Mouse (Mus musculus): ENCODE results near the gene Coa3. TPM values are rescaled to one million over a fixed set of nuclear protein-coding genes. Genes with fewer than 3 reads are reported as not detected.

Gene Coa3
- polyA plus RNA-seq, 1 experiment from 2014 or later, result 258 TPM

DNA sequence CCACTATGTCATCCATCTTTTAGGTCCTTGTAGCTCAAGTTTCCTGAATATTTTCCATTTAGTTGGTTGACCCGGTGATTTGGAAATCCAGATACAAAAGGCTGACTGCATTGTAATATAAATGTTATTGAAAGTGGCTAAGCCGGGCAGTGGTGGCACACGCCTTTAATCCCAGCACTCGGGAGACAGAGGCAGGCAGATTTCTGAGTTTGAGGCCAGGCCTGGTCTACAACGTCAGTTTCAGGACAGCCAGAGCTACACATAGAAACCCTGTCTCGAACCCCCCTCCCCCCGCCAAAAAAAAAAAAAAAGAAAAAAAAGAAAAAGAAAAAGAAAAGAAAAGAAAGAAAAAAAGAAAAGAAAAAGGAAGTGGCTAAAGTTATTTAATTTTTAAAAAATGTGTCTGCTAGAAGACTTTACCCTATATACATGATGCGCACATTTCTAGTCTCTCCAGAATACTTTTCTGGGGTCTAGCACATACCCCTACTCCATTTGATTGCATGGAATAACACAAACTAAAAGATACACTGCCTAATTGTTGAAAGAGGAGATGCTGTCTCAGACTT is 36.3 kb upstream of the Coa3 start:
- Histone ChIP-seq H3K36me3 (ENCODE audit: control insufficient read depth, insufficient read depth, low read length) (peaks cover 9% of the 10 kb centered on the region), H3K4me1 (ENCODE audit: control insufficient read depth, insufficient read depth, low read length) (peaks cover 11% of the 10 kb centered on the region; the same call in 1 of the 2 replicates), H3K4me2 (ENCODE audit: low read depth, low read length) (peak overlapping the region; percentile 75), H3K9ac (replicated peaks; ENCODE audit: low read depth, low read length) (peak overlapping the region; percentile 90; the same call in 1 of the 2 replicates), H3K27ac (ENCODE audit: low read depth, low read length) (peak overlapping the region; percentile 80; the same call in 1 of the 2 replicates), H3K4me3 (ENCODE audit: low read depth, low read length) (peak overlapping the region; percentile 93), H3K27me3 (ENCODE audit: control insufficient read depth, insufficient read depth, low read length) (no peaks in the 10 kb centered on the region), H3K9me3 (ENCODE audit: control insufficient read depth, low read length) (no peaks in the 10 kb centered on the region)
- 85% methylated on average over 8 of the region's 8 CpGs for whole genome bisulfite sequencing
- ATAC-seq (ENCODE audit: low read depth), result no peak

DNA sequence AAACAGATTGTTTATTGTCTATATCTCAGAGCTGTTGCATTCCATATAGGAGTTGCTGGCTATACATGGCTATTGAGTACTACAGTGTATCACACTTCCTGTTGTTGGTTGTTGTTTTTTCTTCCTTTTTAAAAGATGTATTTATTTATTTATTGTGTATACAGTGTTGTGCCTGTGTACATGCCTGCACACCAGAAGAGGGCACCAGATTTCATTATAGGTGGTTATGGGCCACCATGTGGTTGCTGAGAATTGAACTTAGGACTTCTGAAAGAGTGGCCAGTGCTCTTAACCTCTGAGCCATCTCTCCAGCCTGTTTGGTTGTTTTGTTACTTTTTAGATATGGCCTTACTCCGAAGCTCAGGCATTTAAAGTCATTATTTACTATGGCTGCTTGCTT is 35.7 kb upstream of the Coa3 start:
- Histone ChIP-seq H3K4me3 (ENCODE audit: low read depth, low read length) (no peak overlapping the region), H3K27ac (ENCODE audit: low read depth, low read length) (no peak overlapping the region), H3K9ac (replicated peaks; ENCODE audit: low read depth, low read length) (no peak overlapping the region), H3K4me1 (ENCODE audit: control insufficient read depth, insufficient read depth, low read length) (peaks cover 11% of the 10 kb centered on the region; the same call in 1 of the 2 replicates), H3K36me3 (ENCODE audit: control insufficient read depth, insufficient read depth, low read length) (peaks cover 4% of the 10 kb centered on the region), H3K27me3 (ENCODE audit: control insufficient read depth, insufficient read depth, low read length) (no peaks in the 10 kb centered on the region), H3K9me3 (ENCODE audit: control insufficient read depth, low read length) (no peaks in the 10 kb centered on the region), H3K4me2 (ENCODE audit: low read depth, low read length) (no peak overlapping the region)
- WGBS, result 97% methylated on average over 1 of the region's 1 CpGs
- no peak for ATAC-seq (ENCODE audit: low read depth)

DNA sequence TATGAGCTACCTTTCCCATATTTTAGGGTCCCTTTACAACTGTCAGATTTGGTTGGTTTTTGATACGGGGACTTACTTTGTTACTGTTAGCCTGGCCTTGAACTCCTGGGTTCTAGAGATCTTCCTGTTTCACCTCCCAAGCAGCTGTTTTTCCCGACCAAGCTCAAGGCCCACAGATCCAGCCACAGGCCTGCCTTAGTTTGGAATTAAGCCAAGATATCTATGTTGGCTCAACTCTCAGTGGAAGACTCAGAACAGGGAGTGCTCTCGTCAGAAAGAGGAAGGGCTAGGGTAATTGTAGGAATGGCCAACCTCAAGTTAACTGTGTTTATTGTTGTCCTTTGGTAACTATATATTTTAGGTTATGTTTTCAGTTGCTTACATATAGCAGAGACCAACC is 33.2 kb upstream of the Coa3 start:
- Histone ChIP-seq H3K4me1 (ENCODE audit: control insufficient read depth, insufficient read depth, low read length) (peaks cover 6% of the 10 kb centered on the region; the same call in 1 of the 2 replicates), H3K36me3 (ENCODE audit: control insufficient read depth, insufficient read depth, low read length) (no peaks in the 10 kb centered on the region), H3K9ac (replicated peaks; ENCODE audit: low read depth, low read length) (no peak overlapping the region), H3K27ac (ENCODE audit: low read depth, low read length) (no peak overlapping the region), H3K4me3 (ENCODE audit: low read depth, low read length) (no peak overlapping the region), H3K4me2 (ENCODE audit: low read depth, low read length) (no peak overlapping the region), H3K9me3 (ENCODE audit: control insufficient read depth, low read length) (no peaks in the 10 kb centered on the region), H3K27me3 (ENCODE audit: control insufficient read depth, insufficient read depth, low read length) (no peaks in the 10 kb centered on the region)
- 76% methylated on average over 3 of the region's 3 CpGs for WGBS
- no peak for ATAC-seq (ENCODE audit: low read depth)

DNA sequence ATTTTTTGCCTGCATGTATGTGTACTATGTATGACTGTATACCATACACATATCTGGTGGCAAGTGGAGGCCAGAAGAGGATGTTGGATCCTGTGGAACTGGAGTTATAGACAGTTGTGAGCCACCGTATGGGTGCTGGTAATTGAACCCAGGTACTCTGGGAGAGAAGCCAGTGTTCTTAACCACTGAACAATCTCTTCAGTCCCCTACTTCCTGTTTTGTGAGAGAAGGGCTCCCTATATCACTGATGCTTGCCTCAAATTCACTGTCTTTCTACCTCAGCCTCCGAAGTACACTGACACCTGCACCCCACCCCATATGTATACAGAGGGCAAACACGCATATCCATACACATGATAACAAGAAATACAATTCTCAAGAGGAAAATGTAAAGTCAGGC is 32.2 kb upstream of the Coa3 start:
- no peaks in the 10 kb centered on the region for H3K4me1 ChIP-seq (ENCODE audit: control insufficient read depth, insufficient read depth, low read length)
- WGBS, result 90% methylated on average over 3 of the region's 3 CpGs
- H3K27me3 ChIP-seq (ENCODE audit: control insufficient read depth, insufficient read depth, low read length), result no peaks in the 10 kb centered on the region
- no peak for ATAC-seq (ENCODE audit: low read depth)
- H3K4me3 ChIP-seq (ENCODE audit: low read depth, low read length), result no peak overlapping the region
- H3K4me2 ChIP-seq (ENCODE audit: low read depth, low read length), result no peak overlapping the region
- no peak overlapping the region for H3K9ac ChIP-seq (replicated peaks; ENCODE audit: low read depth, low read length)
- no peaks in the 10 kb centered on the region for H3K36me3 ChIP-seq (ENCODE audit: control insufficient read depth, insufficient read depth, low read length)
- no peak overlapping the region for H3K27ac ChIP-seq (ENCODE audit: low read depth, low read length)
- H3K9me3 ChIP-seq (ENCODE audit: control insufficient read depth, low read length), result no peaks in the 10 kb centered on the region

DNA sequence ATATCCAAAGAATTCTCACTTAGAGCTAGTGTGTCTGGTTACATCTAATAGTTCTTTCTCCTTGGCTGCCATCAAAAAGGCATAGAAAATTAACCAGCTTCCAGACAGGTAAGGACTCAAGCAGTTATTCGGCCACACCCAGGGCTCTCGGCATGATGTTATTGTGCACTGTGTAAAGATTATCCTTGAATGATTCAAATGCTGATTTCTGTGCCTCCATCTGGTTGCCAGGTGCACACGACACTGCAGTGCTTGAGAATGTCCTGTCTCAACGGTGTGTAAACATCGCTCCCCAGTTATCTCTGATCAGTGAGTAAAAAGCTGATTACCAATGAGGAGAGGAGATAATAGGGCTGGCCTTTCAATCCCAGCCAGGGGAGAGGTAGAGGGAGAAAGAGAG is 28.8 kb upstream of the Coa3 start:
- H3K27ac ChIP-seq (ENCODE audit: low read depth, low read length), result no peak overlapping the region
- no peaks in the 10 kb centered on the region for H3K36me3 ChIP-seq (ENCODE audit: control insufficient read depth, insufficient read depth, low read length)
- no peak overlapping the region for H3K4me2 ChIP-seq (ENCODE audit: low read depth, low read length)
- H3K9ac ChIP-seq (replicated peaks; ENCODE audit: low read depth, low read length), result no peak overlapping the region
- 42% methylated on average over 5 of the region's 5 CpGs for WGBS
- no peaks in the 10 kb centered on the region for H3K9me3 ChIP-seq (ENCODE audit: control insufficient read depth, low read length)
- no peaks in the 10 kb centered on the region for H3K27me3 ChIP-seq (ENCODE audit: control insufficient read depth, insufficient read depth, low read length)
- H3K4me3 ChIP-seq (ENCODE audit: low read depth, low read length), result no peak overlapping the region
- ATAC-seq (ENCODE audit: low read depth), result no peak
- H3K4me1 ChIP-seq (ENCODE audit: control insufficient read depth, insufficient read depth, low read length), result no peaks in the 10 kb centered on the region

DNA sequence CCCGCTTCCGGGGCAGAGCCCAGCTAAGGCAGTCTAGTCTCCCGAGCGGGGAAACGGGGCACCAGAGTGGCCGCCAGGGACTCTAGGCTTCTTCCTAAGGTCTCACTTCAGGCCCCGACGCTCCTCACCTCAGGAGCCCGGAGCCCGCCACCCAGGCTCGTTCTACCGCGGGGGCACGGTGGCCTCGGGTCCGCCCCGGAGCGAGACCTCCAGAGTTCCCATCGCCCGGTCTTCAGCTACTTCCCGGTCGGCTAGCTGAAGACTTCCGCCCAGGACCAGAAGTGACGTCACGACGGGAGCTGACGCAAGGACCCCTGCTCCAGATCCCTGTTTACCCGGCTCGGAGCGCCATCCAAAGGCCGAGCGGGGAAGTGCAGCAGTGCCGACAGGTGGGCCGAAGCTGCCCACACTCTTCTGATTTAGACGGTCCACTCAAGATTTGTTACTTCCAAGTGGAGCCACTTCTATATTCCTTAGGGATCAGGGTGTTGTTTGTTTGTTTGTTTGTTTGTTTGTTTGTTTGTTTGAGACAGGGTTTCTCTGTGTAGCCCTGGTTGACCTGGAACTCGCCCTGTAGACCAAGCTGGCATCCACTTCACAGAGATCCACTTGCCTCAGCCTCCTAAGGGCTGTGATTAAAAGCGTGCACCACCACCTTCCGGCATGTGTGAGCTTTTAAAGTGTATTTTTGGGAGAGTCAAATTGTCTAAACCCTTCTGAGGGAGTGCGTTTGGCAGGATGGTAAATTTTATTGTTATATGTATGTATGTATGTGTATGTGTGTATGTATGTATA is 23.3 kb upstream of the Coa3 start, which contains the start of gene Becn1:
Becn1 (minus strand) TSS at position 283 of the 795 bp plus-strand sequence.
- Histone ChIP-seq H3K4me3 (ENCODE audit: low read depth, low read length) (peak within 1 kb of the TSS; percentile 58), H3K4me2 (ENCODE audit: low read depth, low read length) (peak within 1 kb of the TSS; percentile 99), H3K27ac (ENCODE audit: low read depth, low read length) (peak within 1 kb of the TSS; percentile 76), H3K27me3 (ENCODE audit: control insufficient read depth, insufficient read depth, low read length) (no peaks in the 10 kb centered on the region), H3K36me3 (ENCODE audit: control insufficient read depth, insufficient read depth, low read length) (no peaks in the 10 kb centered on the region; the same call in 1 of the 2 replicates), H3K4me1 (ENCODE audit: control insufficient read depth, insufficient read depth, low read length) (peaks cover 12% of the 10 kb centered on the region), H3K9me3 (ENCODE audit: control insufficient read depth, low read length) (no peaks in the 10 kb centered on the region), H3K9ac (replicated peaks; ENCODE audit: low read depth, low read length) (peak within 1 kb of the TSS; percentile 75)
- peak; percentile 95 for ATAC-seq (ENCODE audit: low read depth)
- 7% methylated on average over 39 of the region's 39 CpGs for WGBS

DNA sequence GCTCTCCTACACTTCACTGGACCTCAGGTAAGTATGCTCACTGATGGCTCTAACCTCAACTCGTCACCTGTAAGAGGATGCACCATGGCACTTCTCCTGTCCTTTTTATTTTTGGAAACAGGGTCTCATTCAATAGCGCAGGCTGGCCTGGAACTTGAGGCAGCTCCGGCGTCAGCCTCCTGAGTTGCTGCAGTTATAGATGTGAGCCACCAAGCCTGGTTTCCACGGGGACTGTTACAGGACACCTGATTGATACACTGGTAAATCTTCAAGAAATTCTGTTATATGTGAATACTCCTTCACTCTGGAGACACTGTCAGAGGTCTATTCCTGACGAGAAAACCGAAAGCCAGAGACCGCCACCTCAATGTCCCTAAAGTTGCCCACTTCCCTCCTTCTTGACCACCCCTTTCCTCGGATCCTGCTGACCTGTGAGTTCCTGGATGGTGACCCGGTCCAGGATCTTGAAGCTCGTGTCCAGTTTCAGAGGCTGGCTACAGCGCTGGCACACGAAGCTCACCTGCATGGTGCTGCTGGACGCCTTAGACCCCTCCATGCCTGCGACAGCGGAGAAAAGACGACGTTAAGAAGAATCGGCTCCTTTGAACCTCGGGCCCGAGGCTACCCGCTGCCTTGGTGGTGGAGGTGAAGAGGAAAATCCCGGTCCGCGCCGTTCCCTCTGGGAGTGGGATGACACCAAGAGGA is 22.5 kb upstream of the Coa3 start:
- no peak for ATAC-seq (ENCODE audit: low read depth)
- H3K27me3 ChIP-seq (ENCODE audit: control insufficient read depth, insufficient read depth, low read length), result no peaks in the 10 kb centered on the region
- H3K4me3 ChIP-seq (ENCODE audit: low read depth, low read length), result peak overlapping the region; percentile 58
- no peaks in the 10 kb centered on the region; the same call in 1 of the 2 replicates for H3K36me3 ChIP-seq (ENCODE audit: control insufficient read depth, insufficient read depth, low read length)
- no peaks in the 10 kb centered on the region for H3K9me3 ChIP-seq (ENCODE audit: control insufficient read depth, low read length)
- WGBS, result 13% methylated on average over 26 of the region's 26 CpGs
- peak overlapping the region; percentile 76; the same call in 1 of the 2 replicates for H3K27ac ChIP-seq (ENCODE audit: low read depth, low read length)
- H3K4me1 ChIP-seq (ENCODE audit: control insufficient read depth, insufficient read depth, low read length), result peaks cover 12% of the 10 kb centered on the region
- H3K9ac ChIP-seq (replicated peaks; ENCODE audit: low read depth, low read length), result peak overlapping the region; percentile 75
- peak overlapping the region; percentile 99 for H3K4me2 ChIP-seq (ENCODE audit: low read depth, low read length)

DNA sequence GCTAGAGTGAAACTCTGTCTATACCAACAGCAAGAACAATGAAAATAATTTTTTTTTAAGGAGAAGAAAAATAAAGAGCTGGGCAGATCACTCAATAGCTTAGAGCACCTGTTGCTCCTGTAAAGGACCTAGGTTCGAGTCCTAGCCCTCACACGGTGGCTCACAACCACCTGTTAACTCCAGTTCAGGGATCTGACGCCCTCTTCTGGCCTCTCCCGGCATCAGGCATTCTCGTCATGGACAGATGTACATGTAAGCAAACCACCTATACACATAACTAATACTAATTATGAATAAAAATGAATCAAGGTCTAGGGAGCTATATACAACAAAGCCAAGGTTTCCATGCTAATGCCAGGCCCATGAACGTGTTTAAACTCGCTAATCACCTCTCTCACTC is 22.0 kb upstream of the Coa3 start:
- no peak for ATAC-seq (ENCODE audit: low read depth)

More for the DNA sequence above, 22.0 kb upstream of the Coa3 start:
- Histone ChIP-seq H3K9ac (replicated peaks; ENCODE audit: low read depth, low read length) (peak overlapping the region; percentile 75; the same call in 1 of the 2 replicates), H3K27me3 (ENCODE audit: control insufficient read depth, insufficient read depth, low read length) (no peaks in the 10 kb centered on the region), H3K9me3 (ENCODE audit: control insufficient read depth, low read length) (no peaks in the 10 kb centered on the region), H3K36me3 (ENCODE audit: control insufficient read depth, insufficient read depth, low read length) (peaks cover 3% of the 10 kb centered on the region), H3K4me3 (ENCODE audit: low read depth, low read length) (peak overlapping the region; percentile 58), H3K4me1 (ENCODE audit: control insufficient read depth, insufficient read depth, low read length) (peaks cover 12% of the 10 kb centered on the region), H3K4me2 (ENCODE audit: low read depth, low read length) (peak overlapping the region; percentile 99), H3K27ac (ENCODE audit: low read depth, low read length) (no peak overlapping the region)
- WGBS, result 69% methylated on average over 7 of the region's 7 CpGs

All from neural tube, embryonic 14.5 days (tissue).